Mouse (Mus musculus): ENCODE data around the gene Wfdc8.
A peak's percentile ranks its signal among the peaks of the same experiment; 100 is the strongest.

The Wfdc8 gene

DNA sequence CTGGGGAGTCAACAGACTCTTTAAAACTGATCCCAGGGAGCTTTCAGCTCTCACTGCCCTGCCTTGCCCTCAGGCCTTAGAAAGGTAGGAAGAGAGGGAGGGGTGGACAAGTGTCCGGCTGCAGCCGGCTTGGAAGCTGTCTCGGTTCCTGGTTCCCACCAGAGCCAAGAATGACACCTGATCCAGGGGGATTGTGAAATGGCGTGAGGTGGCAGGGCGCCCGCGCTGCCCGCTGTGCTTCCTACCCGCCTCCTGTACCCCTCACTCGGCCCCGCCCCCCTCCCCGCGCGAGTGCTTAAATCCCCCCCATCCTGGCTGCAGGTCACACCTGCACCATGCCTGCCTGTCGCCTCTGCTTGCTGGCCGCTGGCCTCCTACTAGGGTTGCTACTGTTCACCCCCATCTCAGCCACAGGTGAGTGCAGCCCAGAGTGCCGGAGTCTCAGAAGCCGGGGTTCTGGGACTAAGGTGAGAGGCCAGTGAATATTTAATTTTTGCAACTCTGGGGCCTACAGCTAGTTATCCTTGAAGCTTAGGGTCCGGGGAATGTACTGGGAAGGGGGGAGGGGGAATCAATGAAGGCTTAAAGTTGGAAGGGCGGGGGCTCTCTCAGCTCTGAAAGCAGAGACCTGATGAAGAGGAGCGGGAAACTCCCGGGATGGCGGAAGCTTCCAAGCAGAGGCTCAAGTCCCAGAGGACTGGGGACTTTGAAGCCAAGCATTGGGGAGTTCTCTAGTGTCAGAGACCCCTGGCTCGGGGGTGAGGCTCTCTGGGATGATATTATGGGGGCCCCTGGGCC, 50.8 kb downstream of the Wfdc8 start, which contains the start of gene Wfdc2:
Gene Wfdc2, plus strand, starts transcription at position 23 of the 798 bp plus-strand sequence.
- peak; percentile 79 to 90 for DNase-seq

DNA sequence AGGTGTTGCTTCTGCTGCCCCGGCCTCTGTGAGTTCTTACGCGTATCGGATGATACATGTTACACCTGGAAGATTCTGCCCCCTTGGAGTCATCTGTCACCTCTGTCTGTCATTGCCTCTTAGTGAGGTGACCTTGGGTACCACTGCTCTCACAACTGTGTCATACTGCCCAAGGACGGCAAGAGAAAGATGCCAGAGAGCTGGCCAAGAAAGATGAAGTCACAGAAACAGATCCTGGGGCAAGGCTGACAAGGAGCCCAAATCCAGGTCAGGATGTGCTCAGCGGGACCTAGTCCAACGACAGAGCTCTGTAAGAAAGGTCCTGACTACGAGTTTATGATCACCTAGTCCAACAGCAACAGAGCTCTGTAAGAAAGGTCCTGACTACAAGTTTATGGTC, 53.3 kb downstream of the Wfdc8 start:
- no peak for DNase-seq

DNA sequence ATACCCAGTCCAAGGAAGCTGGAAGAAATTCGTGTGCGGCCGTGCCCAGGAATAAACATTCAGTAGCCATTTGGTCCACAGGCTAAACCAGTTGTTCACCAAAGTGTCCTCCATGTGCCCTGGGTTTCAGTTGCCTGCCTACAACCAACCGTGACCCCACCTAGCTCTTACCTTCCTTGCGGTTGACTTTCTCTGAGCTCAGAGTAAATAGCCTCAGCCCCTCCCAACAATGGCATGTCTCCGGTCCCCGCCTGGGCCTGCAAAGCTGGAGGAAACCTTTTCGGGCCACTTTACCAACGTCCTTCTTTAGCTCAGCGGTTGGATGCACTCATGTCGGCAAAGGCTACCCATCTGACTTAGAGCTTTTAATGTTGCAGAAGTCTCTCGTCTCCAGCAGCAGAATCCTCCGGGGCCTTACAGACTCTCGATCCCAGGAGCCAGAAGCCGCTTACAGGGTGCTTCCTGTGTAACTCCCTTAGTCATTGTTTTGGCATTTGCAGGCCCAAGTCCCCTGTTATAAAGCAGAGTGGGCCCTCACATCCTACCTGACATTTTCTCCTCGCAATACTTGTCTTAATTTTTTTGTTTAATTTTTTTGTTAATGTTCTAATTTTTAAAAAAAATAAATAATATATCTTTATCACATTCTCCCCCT, 54.3 kb downstream of the Wfdc8 start:
- DNase-seq = peak; percentile 37 to 59

DNA sequence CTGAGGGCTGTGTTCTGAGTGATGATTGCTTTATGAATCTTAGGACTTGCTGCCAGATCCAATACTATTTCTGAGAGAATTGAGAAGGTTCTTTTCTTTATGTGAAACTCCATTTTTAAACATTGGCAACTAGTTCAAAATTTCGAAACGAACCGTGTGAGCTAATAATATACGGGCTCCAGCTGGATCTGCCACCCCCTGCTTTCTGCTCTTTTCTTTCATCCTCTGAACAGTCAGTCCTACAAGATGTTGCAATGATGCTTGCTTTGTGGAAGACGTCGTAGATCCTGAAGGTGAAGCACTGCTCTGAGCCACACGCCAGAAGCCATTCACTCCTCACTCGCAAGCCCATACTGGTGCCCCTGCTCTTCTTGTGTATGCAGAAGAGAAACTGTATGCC, 55.0 kb downstream of the Wfdc8 start:
- DNase-seq = no peak

DNA sequence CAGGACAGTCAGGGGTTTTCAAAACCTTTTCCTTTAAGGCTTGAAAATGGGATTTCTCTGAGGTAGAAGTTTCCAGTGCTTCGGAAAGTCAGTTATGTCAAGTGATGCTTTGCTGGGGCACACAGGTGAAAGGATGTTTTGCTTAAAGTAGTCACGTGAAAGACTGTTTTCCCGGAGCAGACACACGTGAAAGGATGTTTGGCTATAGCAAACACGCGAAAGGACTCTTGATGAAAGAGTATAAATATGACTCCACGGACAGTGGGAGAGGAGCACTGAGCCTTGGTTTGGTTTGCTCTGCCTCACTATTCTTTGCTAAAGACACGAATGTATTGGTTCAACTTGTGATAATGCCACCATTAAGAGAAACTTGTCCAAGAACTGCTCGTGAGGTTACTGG, 61.9 kb downstream of the Wfdc8 start:
- DNase-seq = no peak

DNA sequence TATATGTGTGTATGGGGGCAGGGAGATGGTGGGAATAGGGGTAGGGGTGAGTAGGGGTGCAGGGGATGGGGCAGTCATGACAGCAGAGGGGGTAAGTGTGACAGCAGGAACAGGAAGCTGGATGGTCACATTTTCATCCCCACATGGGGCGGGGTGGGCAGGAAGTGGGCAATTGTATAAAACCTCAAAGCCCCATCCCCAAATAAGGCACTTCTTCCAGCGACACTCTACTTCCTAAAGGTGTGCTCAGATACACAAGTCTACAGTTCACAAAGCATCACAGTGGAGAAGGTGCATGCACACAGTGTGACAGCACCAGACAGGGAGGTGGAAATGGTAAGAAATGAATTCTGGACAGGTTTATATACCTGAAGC, 62.5 kb downstream of the Wfdc8 start:
- no peak for DNase-seq

DNA sequence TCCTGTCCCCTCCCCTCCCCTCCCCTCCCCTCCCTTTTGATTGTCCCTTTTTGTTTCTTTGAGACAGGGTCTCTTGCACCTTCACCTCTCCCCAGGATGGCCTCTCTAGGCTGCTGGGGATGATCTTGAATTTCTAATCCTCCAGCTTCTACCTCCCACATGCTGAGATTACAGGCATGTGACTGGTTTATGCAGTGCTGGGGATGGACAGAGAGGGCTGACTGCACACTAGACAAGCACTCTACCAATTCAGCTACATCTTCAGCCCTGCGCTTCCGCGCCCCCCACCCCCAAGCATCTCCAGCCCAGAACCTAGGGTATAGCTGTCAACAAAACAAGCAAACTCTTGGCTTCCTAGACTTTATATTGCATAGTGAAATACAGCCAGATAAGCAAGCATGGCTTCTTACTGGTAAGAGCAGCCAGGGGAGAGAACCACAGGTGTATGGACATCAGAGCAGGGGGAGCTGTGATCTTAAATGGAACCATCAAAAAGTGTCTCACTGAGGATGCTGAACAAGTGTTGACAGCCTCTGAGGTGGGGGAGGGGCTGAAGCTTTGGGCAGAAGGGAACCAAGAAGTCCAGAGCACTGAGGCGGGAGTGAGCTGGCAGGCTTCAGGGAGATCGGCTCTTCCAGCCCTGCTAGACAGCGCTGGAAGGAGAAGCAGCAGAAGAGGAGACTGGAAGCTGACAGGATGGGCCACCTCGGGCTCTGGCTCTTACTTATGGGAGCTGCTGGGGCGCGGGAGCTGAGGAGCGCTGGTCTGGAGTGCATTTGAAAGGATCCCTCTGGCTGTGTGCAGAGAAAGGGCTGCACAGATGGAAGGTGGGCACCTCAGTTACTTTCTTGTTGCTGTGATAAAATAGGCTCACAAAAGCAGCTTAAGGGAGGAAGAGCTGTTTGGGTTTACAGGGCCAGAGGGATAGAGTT, 63.2 kb downstream of the Wfdc8 start:
- DNase-seq = no peak

DNA sequence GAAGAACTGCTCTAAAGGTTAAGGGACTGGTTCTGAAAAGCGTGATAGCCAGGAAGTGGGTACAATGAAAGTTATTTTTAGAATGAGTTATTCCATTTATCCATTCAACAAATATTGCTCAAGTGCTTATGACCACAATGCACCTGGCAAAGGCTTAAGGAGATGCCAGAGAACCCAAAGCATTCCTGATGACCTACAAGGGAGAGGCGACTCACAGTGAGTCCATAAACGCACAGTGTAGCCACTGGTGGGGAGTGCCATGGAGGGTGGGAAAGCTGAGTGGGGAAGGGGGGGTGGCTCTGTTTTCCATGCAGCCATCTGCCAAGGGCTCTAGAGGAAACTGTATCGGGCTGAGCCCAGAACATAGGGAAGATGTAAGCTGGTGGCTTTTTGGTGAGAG, 64.1 kb downstream of the Wfdc8 start:
- peak; percentile 36 to 50 for DNase-seq
